Mouse (Mus musculus) C2C12 (cell line): Measurements from ENCODE around the gene Lif. TPM values are rescaled to one million over a fixed set of nuclear protein-coding genes. Genes with fewer than 3 reads are reported as not detected.

Experiments used
- H3K27me3 ChIP-seq: one replicate; pipeline ENCODE4 v1.6.1; 2011; ENCODE audit not compliant: control insufficient read depth, insufficient read depth, insufficient read length
- H3K36me3 ChIP-seq: one replicate; pipeline ENCODE4 v1.6.1; 2011; ENCODE audit not compliant: control insufficient read depth, insufficient read depth
- H3K4me3 ChIP-seq: one replicate; pipeline ENCODE4 v1.5.1; 2011; ENCODE audit warnings: mild to moderate bottlenecking, control low read depth; ENCODE audit not compliant: poor library complexity, insufficient read depth, severe bottlenecking
- H3K79me2 ChIP-seq: one replicate; pipeline ENCODE4 v1.6.1; 2011; ENCODE audit not compliant: control insufficient read depth, insufficient read depth
- H3K79me3 ChIP-seq: one replicate; pipeline ENCODE4 v1.6.1; 2011; ENCODE audit warnings: low read depth, control low read depth
- H3ac ChIP-seq: one replicate; pipeline ENCODE3; 2011; ENCODE audit warnings: low read depth; ENCODE audit not compliant: control insufficient read depth, insufficient read length
- CEBPB ChIP-seq: IDR thresholded peaks from one replicate; pipeline ENCODE4 v1.6.1; 2011; ENCODE audit warnings: low read depth, mild to moderate bottlenecking, control low read depth, moderate library complexity
- CTCF ChIP-seq: IDR thresholded peaks from one replicate; pipeline ENCODE4 v1.5.1; 2011; ENCODE audit not compliant: control insufficient read depth, insufficient read depth, insufficient read length
- FOSL1 ChIP-seq: IDR thresholded peaks from one replicate; pipeline ENCODE4 v1.8.0; 2011; ENCODE audit warnings: mild to moderate bottlenecking, low read length; ENCODE audit not compliant: poor library complexity, insufficient read depth, severe bottlenecking
- MAX ChIP-seq: IDR thresholded peaks from one replicate; pipeline ENCODE4 v1.6.1; 2011; ENCODE audit warnings: mild to moderate bottlenecking, control low read depth
- MYOD1 ChIP-seq: IDR thresholded peaks from one replicate; pipeline ENCODE4 v1.6.1; 2011; ENCODE audit warnings: low read depth; ENCODE audit not compliant: control insufficient read depth, insufficient read length
- MYOG ChIP-seq: IDR thresholded peaks from one replicate; pipeline ENCODE4 v1.6.1; 2011; ENCODE audit not compliant: control insufficient read depth, insufficient read length; ENCODE audit errors: extremely low read depth
- USF1 ChIP-seq: IDR thresholded peaks from one replicate; pipeline ENCODE4 v1.6.1; 2011; ENCODE audit warnings: low read depth, mild to moderate bottlenecking, control low read depth, moderate library complexity
- polyA plus RNA-seq: library from polyadenylated mRNA; unstranded; fragments of >200 nt; fragmentation: generic; extraction: Trizol; gene quantifications from one replicate; pipeline ENCODE4 v1.2.1, GENCODE M21; 2012; ENCODE audit warnings: missing spikeins

Lif gene
- polyA plus RNA-seq, 1 experiment: 1.0 TPM

GRCm38 (mm10) chr11:4262847-4263246 lies 5.5 kb downstream of the Lif start:
- Histone ChIP-seq H3K27me3 (no peaks in the 10 kb centered on the region), H3K4me3 (no peak overlapping the region), H3K79me2 (peaks cover 17% of the 10 kb centered on the region), H3K36me3 (no peaks in the 10 kb centered on the region), H3ac (no peak overlapping the region), H3K79me3 (no peaks in the 10 kb centered on the region)
- TF ChIP-seq MYOG: no peak
- no peak for TF ChIP-seq MYOD1
- no peak for TF ChIP-seq USF1
- TF ChIP-seq CTCF: no peak
- TF ChIP-seq CEBPB: no peak
- no peak for TF ChIP-seq MAX
- TF ChIP-seq FOSL1: no peak

- Histone ChIP-seq H3K27me3 (no peaks in the 10 kb centered on the region), H3K79me2 (peaks cover 22% of the 10 kb centered on the region), H3ac (no peak overlapping the region), H3K4me3 (no peak overlapping the region), H3K79me3 (no peaks in the 10 kb centered on the region), H3K36me3 (no peaks in the 10 kb centered on the region)
- TF ChIP-seq MAX (no peak), USF1 (no peak), MYOD1 (no peak), MYOG (no peak), CEBPB (no peak), FOSL1 (no peak)
Observed at GRCm38 (mm10) chr11:4263296-4263695, 5.9 kb downstream of the Lif start.

- Histone ChIP-seq H3K27me3 (no peaks in the 10 kb centered on the region), H3K36me3 (peaks cover 7% of the 10 kb centered on the region), H3K79me3 (no peaks in the 10 kb centered on the region), H3K4me3 (no peak overlapping the region), H3ac (no peak overlapping the region), H3K79me2 (peaks cover 22% of the 10 kb centered on the region)
- TF ChIP-seq CTCF (no peak), MAX (peak; percentile 52)
Observed at GRCm38 (mm10) chr11:4264066-4264465, 6.7 kb downstream of the Lif start.

GRCm38 (mm10) chr11:4266271-4267201 lies 9.2 kb downstream of the Lif start:
- no peaks in the 10 kb centered on the region for H3K79me3 ChIP-seq
- peaks cover 16% of the 10 kb centered on the region for H3K36me3 ChIP-seq
- no peaks in the 10 kb centered on the region for H3K27me3 ChIP-seq
- H3ac ChIP-seq: peak overlapping the region; percentile 49
- TF ChIP-seq MAX (peak; percentile 70), MYOG (no peak), CEBPB (no peak), USF1 (no peak), CTCF (peak; percentile 51), MYOD1 (no peak), FOSL1 (no peak)
- H3K79me2 ChIP-seq: peaks cover 22% of the 10 kb centered on the region
- peak overlapping the region; percentile 49 for H3K4me3 ChIP-seq

- peak overlapping the region; percentile 49 for H3K4me3 ChIP-seq
- no peak overlapping the region for H3ac ChIP-seq
- TF ChIP-seq USF1: no peak
- no peak for TF ChIP-seq MAX
- TF ChIP-seq MYOG: no peak
- TF ChIP-seq CTCF: no peak
- no peak for TF ChIP-seq FOSL1
- no peaks in the 10 kb centered on the region for H3K27me3 ChIP-seq
- H3K79me3 ChIP-seq: no peaks in the 10 kb centered on the region
- peaks cover 22% of the 10 kb centered on the region for H3K79me2 ChIP-seq
- H3K36me3 ChIP-seq: peaks cover 20% of the 10 kb centered on the region
Observed at GRCm38 (mm10) chr11:4267202-4267578, 9.8 kb downstream of the Lif start.

GRCm38 (mm10) chr11:4268500-4268899 lies 11.1 kb downstream of the Lif start:
- peaks cover 20% of the 10 kb centered on the region for H3K36me3 ChIP-seq
- H3K27me3 ChIP-seq: no peaks in the 10 kb centered on the region

More at GRCm38 (mm10) chr11:4268500-4268899, 11.1 kb downstream of the Lif start:
- no peak for TF ChIP-seq CTCF
- no peak for TF ChIP-seq CEBPB
- TF ChIP-seq MAX: no peak
- TF ChIP-seq USF1: no peak
- no peak for TF ChIP-seq FOSL1
- TF ChIP-seq MYOG: no peak
- TF ChIP-seq MYOD1: no peak
- Histone ChIP-seq H3K4me3 (no peak overlapping the region), H3K79me2 (peaks cover 22% of the 10 kb centered on the region), H3K79me3 (no peaks in the 10 kb centered on the region), H3ac (no peak overlapping the region)
